Mouse (Mus musculus) midbrain, embryonic 10.5 days (tissue): ENCODE results near the gene Spsb3. TPM values are rescaled to one million over a fixed set of nuclear protein-coding genes. Genes with fewer than 3 reads are reported as not detected.

Source experiments
- DNase-seq: peaks from one replicate; pipeline ENCODE4 v3.0.0-alpha.2; 2017; ENCODE audit warnings: low spot score
- H3K27ac ChIP-seq: fragments of 300-500 bp; sonication (generic); replicated peaks from 2 replicates; pipeline ENCODE4 v1.5.1; 2016; ENCODE audit warnings: mild to moderate bottlenecking
- H3K27me3 ChIP-seq: fragments of 300-500 bp; sonication (generic); 2 replicates; pipeline ENCODE4 v1.6.1; 2016; ENCODE audit warnings: low read depth, mild to moderate bottlenecking; ENCODE audit not compliant: poor library complexity, severe bottlenecking
- H3K36me3 ChIP-seq: fragments of 300-500 bp; sonication (generic); 2 replicates; pipeline ENCODE4 v1.6.1; 2016; ENCODE audit warnings: mild to moderate bottlenecking, moderate library complexity
- H3K4me1 ChIP-seq: fragments of 300-500 bp; sonication (generic); 2 replicates; pipeline ENCODE4 v1.6.1; 2016
- H3K4me3 ChIP-seq: fragments of 300-500 bp; sonication (generic); 2 replicates; pipeline ENCODE4 v1.5.1; 2016; ENCODE audit warnings: mild to moderate bottlenecking, moderate library complexity
- H3K9me3 ChIP-seq: fragments of 300-500 bp; sonication (generic); replicated peaks from 2 replicates; pipeline ENCODE4 v1.6.1; 2016; ENCODE audit warnings: mild to moderate bottlenecking
- WGBS: fragments of 180-500 bp; shearing (Covaris S2); methylation state at CpG from one replicate; pipeline ENCODE4 v1.1.7; 2016; 5-methylcytosine and 5-hydroxymethylcytosine counted together
- polyA plus RNA-seq: library from polyadenylated mRNA; unstranded; fragments of >200 nt; fragmentation: Nextera tagmentation; extraction: Ambion mirVana; gene quantifications from 2 replicates; pipeline ENCODE4 v1.2.1, GENCODE M21; 2016

Gene Spsb3
- 46.6 and 50.4 TPM in 2 replicates for polyA plus RNA-seq

DNA sequence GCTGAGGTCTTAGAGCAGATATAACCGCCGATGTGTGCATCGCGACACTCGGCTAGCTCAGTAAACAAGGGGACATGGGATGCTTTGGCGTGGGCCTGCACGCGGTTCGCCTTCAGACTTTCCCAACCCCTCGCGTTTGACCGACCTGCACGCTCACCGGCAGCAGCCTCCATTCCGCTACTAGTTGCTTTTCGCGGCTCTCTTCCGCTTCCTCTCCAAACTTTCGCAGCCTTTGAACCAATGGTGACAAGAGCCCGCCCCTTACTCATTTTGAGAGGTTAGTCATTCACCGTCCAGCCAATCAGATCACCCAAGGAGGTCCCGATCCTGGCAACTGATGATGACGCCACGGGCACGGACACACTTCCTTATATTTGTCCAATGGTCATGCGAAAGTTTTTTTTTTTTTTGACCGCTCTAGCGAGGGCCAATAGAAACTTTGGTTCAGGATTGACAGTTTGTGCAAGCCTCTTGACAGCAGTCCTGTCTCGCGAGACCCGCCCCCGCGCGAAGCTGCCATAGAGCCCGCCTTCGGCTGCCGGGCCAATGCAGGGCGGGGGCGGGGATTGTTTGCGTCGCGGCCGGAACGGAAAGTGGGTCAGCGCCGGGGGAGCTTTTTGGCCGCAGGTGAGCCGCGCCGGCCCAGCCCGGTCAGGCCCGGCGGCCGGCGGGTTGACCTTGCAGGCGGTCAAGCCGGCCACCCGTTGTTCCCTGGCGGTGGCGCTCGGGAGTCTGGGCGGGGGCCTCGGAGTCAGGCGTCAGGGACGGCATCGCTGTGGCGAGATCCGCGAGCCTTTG, at the start of gene Spsb3, which contains the start of gene Nubp2:
Gene Spsb3, plus strand, starts transcription at position 510 of the 798 bp plus-strand sequence.
Gene Nubp2, minus strand, starts transcription at position 216 of the 798 bp plus-strand sequence.
- H3K27ac ChIP-seq, result peak within 1 kb of the TSS; percentile 81
- H3K9me3 ChIP-seq, result no peaks in the 10 kb centered on the region

DNA sequence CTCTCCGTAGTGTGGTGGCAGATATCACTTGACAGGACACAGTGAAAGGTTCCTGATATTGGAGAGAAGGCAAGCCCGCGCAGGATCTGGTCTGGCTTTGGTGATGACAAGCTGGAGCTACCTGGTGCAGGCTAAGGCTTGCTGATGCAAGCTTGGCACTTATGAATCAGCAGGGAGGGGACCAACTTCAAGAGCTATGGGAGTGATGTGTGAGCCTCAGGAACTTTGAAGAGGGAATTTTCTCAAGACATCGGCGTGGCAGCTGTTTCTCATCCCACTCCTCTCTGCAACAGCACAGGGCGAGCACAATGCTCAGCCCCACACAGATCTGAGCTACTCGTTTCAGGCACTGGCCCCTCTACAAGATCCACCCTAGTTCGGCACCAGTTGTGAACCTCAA, 46.6 kb upstream of the Spsb3 start, which contains the start of gene Hagh:
Gene Hagh, plus strand, starts transcription at position 302 of the 400 bp plus-strand sequence.
- Histone ChIP-seq H3K4me3 (no peak within 1 kb of the TSS), H3K36me3 (no peaks in the 10 kb centered on the region), H3K4me1 (no peaks in the 10 kb centered on the region), H3K27ac (no peak within 1 kb of the TSS), H3K9me3 (no peaks in the 10 kb centered on the region), H3K27me3 (peaks cover 6% of the 10 kb centered on the region)
- WGBS, result 78% methylated on average over 8 of the region's 8 CpGs
- no peak for DNase-seq

More for the DNA sequence above, at the start of gene Spsb3, which contains the start of gene Nubp2:
- under 1% methylated on average over 69 of the region's 69 CpGs for WGBS
- Histone ChIP-seq H3K4me3 (peak within 1 kb of the TSS; percentile 72), H3K4me1 (peaks cover 32% of the 10 kb centered on the region), H3K27me3 (no peaks in the 10 kb centered on the region), H3K36me3 (peaks cover 56% of the 10 kb centered on the region)
- peak; percentile 96 for DNase-seq

DNA sequence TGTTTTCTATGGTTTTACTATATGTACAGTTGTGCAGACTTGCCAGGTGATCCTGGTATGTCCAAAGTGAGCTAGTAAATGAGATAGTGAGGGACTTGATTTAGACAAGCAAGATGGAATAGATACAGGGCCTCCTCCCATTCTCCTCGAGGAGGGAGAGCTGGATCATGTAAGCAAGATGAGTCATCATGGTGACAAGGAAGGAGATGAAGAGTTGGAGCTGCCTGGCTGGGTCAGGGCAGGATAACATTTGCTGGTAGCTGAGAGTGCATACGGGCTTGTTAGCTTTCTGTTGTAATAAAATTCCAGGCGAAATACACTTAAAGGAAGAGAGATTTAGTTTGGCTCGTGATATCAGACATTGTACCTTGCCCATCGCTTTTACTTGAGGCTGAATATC, 46.1 kb upstream of the Spsb3 start:
- H3K27ac ChIP-seq, result no peak overlapping the region
- no peak overlapping the region for H3K4me3 ChIP-seq
- H3K27me3 ChIP-seq, result peaks cover 6% of the 10 kb centered on the region
- no peaks in the 10 kb centered on the region for H3K36me3 ChIP-seq
- WGBS, result 69% methylated on average over 5 of the region's 5 CpGs
- no peak for DNase-seq
- no peaks in the 10 kb centered on the region for H3K9me3 ChIP-seq
- H3K4me1 ChIP-seq, result no peaks in the 10 kb centered on the region

DNA sequence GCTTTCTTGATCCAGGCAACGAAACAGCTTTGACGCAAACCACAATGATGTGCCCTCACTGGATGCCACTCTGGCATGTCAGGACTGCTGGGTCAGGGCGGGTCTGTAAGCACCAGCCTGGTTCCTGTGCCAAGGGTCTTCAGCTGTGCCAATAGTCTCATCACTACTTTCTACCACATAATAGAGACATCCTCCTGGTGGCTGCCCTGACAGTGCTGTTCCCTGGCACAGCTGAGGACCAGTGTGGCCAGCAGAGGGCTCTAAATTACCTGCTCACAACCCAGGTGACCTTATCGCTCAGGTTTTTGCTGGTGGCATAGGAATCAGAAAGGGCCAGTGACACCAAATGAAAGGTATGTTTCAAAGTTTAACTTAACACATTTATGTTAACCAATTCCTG, 45.3 kb upstream of the Spsb3 start:
- Histone ChIP-seq H3K27me3 (peaks cover 6% of the 10 kb centered on the region), H3K4me1 (no peaks in the 10 kb centered on the region), H3K36me3 (no peaks in the 10 kb centered on the region), H3K9me3 (no peaks in the 10 kb centered on the region), H3K27ac (no peak overlapping the region), H3K4me3 (no peak overlapping the region)
- DNase-seq, result no peak
- WGBS, result 45% methylated on average over 4 of the region's 4 CpGs

DNA sequence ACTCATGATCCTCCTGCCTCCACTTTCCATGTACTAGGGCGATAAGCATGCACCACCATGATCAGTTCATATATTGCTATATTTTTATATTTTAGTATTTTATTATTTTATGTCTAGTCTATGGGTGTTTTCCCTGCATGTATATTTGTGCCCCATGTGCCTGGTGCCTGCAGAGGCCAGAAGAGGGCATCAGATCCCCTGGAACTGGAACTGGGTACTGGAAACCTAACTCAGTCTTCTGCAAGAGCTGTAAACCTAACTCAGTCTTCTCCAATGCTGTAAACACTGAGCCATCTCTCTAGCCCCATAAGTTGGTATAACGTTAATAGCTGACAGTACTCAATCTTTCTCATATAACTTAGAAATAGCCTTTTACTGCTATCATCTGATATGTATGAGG, 43.8 kb upstream of the Spsb3 start:
- no peaks in the 10 kb centered on the region for H3K9me3 ChIP-seq
- H3K36me3 ChIP-seq, result no peaks in the 10 kb centered on the region
- no peaks in the 10 kb centered on the region for H3K4me1 ChIP-seq
- peaks cover 6% of the 10 kb centered on the region for H3K27me3 ChIP-seq
- H3K27ac ChIP-seq, result no peak overlapping the region
- H3K4me3 ChIP-seq, result no peak overlapping the region
- DNase-seq, result no peak
- WGBS, result 58% methylated on average over 2 of the region's 2 CpGs

DNA sequence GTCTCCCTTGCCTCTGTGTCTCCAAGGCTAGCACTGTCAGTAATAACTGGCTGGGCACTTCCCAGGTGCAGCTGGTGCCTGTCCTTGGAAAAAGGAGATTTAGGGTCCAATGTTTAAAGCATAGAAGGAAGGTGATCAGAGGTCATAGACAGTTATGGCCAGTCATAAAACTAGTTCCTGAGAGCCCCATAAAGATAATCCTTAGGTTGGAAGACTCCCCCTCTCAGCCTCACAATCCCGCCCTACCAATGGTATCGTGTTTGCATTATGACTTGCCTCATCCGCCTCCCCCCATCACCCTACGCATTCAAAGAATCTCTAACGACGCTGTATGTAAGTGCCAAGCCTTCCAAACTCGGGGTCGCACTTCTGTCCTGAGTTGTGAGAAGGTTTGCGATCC, 41.9 kb upstream of the Spsb3 start:
- Histone ChIP-seq H3K27ac (no peak overlapping the region), H3K36me3 (no peaks in the 10 kb centered on the region), H3K4me1 (peaks cover 15% of the 10 kb centered on the region), H3K9me3 (no peaks in the 10 kb centered on the region), H3K27me3 (peaks cover 6% of the 10 kb centered on the region), H3K4me3 (no peak overlapping the region)
- 61% methylated on average over 9 of the region's 9 CpGs for WGBS
- no peak for DNase-seq

DNA sequence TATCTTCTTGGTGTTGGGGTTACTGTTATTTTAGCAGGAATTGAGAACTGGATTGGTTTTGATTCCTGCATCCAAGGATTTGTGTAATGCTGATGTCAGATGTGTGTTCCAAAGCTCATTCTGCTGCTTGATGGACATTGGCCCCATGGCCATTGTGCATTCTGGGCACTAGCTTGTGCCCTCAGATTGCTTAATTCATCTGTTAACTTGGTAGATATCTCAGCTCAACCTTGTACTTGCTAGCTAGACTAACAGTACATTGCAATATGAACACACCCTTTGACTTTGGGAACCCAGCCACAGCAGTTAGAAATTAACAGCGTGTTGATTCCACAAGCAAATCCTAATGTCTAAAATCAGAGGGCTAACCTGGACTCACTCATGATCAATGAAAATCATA, 39.1 kb upstream of the Spsb3 start:
- no peaks in the 10 kb centered on the region for H3K36me3 ChIP-seq
- no peak overlapping the region for H3K27ac ChIP-seq
- no peaks in the 10 kb centered on the region for H3K9me3 ChIP-seq
- peaks cover 30% of the 10 kb centered on the region for H3K4me1 ChIP-seq
- peaks cover 10% of the 10 kb centered on the region for H3K27me3 ChIP-seq
- no peak overlapping the region for H3K4me3 ChIP-seq
- no peak for DNase-seq
- WGBS, result 90% methylated on average over 1 of the region's 1 CpGs

DNA sequence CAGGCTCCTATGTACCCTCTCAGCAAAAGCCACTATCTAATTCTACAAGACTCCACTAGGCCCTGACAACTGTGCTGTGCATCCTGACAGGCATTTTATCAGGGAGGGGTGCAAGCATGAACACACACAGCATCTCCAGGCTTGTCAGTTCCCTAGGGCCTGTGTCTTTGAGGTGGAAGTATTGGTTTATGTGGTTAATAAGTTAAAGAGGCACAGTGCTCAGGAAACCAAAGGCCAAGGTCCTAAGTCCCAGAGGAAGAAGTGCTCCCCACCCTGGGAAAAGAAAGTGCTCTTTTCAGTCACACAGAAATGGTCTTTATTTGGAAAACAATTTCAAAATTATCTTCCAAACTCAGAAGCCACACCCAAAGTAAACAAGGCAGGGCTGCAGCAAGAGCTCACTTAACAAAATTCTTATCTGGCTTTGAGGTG, 37.8 kb upstream of the Spsb3 start:
- DNase-seq, result no peak
- H3K9me3 ChIP-seq, result no peaks in the 10 kb centered on the region
- H3K27me3 ChIP-seq, result peaks cover 10% of the 10 kb centered on the region
- H3K27ac ChIP-seq, result no peak overlapping the region
- peak overlapping the region; percentile 77 for H3K4me3 ChIP-seq
- peaks cover 4% of the 10 kb centered on the region for H3K36me3 ChIP-seq
- peaks cover 30% of the 10 kb centered on the region for H3K4me1 ChIP-seq

DNA sequence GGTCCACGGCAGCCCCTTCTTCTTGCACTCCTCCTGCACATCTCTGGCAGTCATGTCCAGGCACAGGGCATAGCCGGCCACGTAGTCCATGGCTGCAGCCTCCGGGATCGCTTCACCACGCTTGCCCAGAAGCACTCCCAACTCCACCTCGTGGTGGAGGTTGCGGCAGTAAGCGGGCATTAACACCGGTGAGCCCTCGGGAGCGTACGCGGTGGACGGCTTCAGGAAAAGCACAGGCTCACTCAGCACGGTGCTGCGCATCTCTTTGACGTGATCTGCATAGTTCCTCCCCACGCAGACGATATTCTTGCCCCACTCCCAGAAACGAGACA, 36.7 kb upstream of the Spsb3 start:
- DNase-seq, result no peak
- Histone ChIP-seq H3K27ac (peak overlapping the region; percentile 92), H3K4me1 (peaks cover 30% of the 10 kb centered on the region), H3K36me3 (peaks cover 14% of the 10 kb centered on the region), H3K9me3 (no peaks in the 10 kb centered on the region), H3K4me3 (peak overlapping the region; percentile 77), H3K27me3 (peaks cover 10% of the 10 kb centered on the region)
- WGBS, result under 1% methylated on average over 21 of the region's 21 CpGs

DNA sequence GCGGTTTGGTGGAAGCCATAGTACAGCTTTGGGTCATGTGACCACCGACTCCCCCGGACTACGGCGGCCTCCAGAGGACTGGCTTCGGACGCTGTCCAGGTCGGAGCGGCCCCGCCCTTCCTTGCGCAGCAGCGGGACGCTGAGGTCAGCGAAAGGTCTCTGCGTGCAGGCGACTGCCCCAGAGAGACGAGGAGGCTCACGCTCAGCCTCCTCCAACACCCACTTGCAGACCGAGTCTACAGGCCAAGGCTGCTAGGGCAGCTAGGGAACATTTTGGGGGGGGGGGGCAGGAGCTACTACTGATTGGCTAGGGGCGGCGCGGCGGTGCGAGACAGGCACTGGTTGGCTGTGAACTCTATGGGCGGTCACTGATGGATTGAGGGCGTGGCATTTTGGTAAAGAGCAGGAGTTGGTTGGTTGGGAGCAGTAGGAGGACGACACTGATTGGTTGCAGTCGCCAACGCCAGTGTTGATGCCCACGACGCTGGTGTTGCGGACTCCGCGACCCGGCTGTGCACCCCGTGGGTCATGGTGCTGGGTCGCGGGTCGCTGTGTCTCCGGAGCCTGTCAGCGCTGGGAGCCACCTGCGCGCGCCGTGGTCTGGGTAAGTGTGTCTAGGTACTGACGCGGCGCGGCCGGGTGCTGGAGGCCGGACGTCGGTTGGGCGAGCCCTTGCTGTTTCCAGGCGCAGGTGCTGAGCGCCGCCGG, 36.2 kb upstream of the Spsb3 start, which contains the start of gene Fahd1:
Gene Fahd1, minus strand, starts transcription at position 300 of the 708 bp plus-strand sequence.
- peak; percentile 97 for DNase-seq
- peak within 1 kb of the TSS; percentile 92 for H3K27ac ChIP-seq
- peaks cover 30% of the 10 kb centered on the region for H3K4me1 ChIP-seq
- H3K4me3 ChIP-seq, result peak within 1 kb of the TSS; percentile 77
- WGBS, result under 1% methylated on average over 58 of the region's 58 CpGs
- peaks cover 10% of the 10 kb centered on the region for H3K27me3 ChIP-seq
- H3K36me3 ChIP-seq, result peaks cover 14% of the 10 kb centered on the region
- H3K9me3 ChIP-seq, result no peaks in the 10 kb centered on the region

DNA sequence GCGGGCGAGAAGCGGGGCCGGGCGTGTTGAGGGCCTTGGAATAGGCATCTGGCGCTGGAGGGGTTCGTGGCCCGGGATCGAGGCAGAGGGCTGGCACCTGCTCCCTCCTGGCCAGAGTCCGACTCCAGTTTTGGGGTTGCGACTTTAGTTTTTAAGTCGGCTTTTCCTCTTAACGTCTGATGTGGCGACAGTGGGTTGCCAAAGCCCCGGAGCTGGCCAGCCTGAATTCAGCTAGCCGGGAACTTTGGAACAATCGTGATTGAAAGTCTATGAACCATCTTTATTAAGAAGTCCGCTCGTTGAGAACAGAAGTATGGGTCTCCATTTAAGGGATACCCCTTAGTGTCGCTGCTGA, 35.7 kb upstream of the Spsb3 start:
- Histone ChIP-seq H3K4me1 (peaks cover 30% of the 10 kb centered on the region), H3K4me3 (peak overlapping the region; percentile 77), H3K9me3 (no peaks in the 10 kb centered on the region), H3K27me3 (peaks cover 10% of the 10 kb centered on the region), H3K27ac (peak overlapping the region; percentile 70), H3K36me3 (peaks cover 14% of the 10 kb centered on the region)
- WGBS, result 2% methylated on average over 20 of the region's 20 CpGs
- no peak for DNase-seq

DNA sequence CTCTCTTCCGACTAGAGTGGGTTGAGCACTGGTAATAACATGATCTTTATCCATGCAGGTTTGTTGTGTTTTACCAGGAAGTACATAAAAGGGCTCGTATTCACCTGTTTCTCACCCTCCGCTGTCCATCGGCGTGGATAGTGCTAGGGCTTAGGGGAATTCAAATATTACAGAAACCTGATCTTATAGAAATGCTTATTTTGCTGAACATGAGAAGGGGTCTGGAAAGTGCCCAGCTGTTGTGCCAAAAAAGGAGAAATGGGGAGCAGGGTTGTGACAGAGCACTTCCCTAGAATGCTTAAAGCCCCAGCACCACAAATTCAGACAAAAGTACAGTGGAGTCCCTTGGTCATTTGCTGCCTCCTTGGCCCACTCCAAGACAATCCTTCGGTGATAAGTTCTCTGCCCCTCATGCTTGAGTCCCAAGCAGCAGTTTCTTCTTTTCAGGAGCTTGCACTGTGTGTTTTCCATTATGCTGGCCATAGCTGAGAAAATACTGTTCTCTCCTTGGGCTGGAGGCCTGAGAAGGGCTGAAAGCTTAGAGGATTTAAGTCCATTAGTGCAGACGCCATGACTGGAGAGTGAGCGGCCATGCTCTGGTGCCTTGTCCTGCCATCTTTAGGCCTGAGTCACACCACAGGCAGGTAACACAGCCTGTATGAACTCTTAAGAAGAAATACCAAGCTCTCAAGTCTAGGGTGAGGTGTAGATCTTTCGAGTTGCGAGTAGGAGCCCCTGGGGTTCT, 34.9 kb upstream of the Spsb3 start:
- WGBS, result 83% methylated on average over 10 of the region's 10 CpGs

More for the DNA sequence above, 34.9 kb upstream of the Spsb3 start:
- Histone ChIP-seq H3K4me3 (peak overlapping the region; percentile 77), H3K9me3 (no peaks in the 10 kb centered on the region), H3K36me3 (peaks cover 20% of the 10 kb centered on the region), H3K4me1 (peaks cover 30% of the 10 kb centered on the region), H3K27me3 (peaks cover 10% of the 10 kb centered on the region), H3K27ac (no peak overlapping the region)
- no peak for DNase-seq
